Mouse (Mus musculus): ENCODE results near the gene Timm8b.

The Timm8b gene

DNA sequence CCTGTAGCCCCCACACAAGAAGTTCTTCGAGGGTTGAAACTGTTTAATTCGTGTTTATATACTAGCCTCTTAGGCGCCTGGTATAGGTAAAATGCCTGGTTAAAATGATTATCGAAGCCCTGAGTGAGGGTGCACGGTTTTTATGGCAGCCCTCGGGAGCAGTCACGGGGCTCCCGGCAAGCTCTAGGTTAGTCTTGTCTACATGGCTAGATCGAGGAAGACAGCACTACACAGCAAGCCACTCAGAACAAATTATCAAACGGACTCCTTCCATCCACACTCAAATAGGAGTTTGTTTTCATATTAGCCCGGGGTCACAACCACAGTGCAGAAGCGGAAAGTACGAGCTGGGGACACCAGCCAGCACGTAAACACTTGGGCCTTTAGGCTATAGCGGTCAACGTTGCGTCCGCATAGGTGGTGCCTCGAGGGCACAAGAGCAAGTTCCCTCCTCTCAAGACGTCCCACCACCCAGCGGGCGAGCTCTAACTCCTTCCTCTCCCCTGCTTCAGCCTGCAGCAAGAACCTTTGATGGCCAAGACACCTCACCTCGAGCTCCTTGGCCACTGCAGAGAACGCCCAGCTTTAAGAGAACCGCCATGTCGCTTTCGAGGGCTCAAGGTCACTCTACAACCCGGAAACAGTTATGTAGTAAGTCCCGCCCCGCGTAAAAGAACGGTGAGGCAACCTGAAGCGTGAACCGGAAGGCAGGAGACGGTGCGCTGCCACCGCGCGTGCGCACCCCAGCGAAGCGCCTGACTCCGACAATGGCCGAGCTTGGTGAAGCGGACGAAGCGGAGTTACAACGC is at the start of gene Timm8b, which contains the start of gene Sdhd:
Gene Timm8b, plus strand, starts transcription at position 722 of the 809 bp plus-strand sequence.
Gene Sdhd, minus strand, starts transcription at position 624 of the 809 bp plus-strand sequence.
- peak; percentile 93 for DNase-seq (ENCODE audit: low spot score)

DNA sequence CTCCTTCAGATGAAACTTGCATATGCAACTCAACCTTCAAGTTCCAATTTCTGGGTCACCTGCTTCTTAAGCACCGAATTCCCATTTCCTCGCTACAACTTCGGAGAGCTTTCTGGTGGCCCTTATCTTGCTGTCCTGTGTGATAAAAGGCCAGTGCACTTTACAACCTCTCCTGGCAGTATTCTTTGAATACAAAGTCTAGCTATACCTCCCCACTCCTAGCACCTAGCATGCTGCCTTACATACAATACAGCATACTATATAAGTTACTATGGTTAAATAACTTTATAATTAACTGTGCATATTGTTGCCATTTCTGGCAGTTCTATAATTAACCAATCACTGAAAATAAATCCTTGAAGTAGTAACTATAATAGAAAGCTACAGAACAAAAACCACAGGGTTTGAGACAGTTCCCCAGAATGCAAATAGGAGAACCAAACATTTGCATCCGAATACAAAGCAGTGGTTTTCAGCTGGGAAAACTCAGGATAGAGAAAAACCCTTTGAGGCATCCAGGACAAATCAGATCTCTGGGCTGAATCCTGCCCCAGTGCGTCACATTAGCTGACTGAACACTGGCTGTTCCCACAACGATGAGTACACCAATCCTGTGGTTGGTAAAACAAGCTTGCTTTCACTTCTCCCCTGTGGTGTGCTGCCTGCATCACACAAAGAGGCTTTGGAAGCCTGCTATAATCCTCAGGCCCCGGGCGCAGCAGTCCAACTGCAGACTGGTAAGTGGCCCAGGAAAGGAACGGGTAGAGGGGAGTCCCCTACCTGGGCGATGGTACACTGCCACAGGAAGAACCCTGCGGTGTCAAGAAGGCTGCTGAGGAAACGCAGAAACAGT is 49.2 kb upstream of the Timm8b start, which contains the start of gene Il18:
Gene Il18, plus strand, starts transcription at position 587 of the 853 bp plus-strand sequence.
- DNase-seq (ENCODE audit: low spot score): no peak

DNA sequence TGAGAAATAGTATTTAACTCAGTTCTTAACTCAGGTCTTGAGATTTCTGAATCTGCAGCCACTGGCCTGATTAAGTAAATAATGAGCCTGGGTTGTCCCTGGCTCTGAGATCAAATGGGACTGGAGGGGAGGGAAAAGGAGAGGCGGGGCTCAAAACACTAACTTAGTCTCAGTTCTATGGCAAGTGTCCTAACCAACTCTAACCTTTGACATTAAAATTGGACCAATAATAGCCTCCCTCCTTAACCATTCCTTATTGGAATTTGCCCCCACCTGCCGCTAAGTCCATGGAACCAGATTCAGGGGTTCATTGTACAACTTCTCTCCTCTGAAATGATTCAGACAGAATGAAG is 48.6 kb upstream of the Timm8b start, which contains the start of gene Bco2:
Gene Bco2, minus strand, starts transcription at position 88 of the 353 bp plus-strand sequence.
- DNase-seq (ENCODE audit: low spot score): no peak

DNA sequence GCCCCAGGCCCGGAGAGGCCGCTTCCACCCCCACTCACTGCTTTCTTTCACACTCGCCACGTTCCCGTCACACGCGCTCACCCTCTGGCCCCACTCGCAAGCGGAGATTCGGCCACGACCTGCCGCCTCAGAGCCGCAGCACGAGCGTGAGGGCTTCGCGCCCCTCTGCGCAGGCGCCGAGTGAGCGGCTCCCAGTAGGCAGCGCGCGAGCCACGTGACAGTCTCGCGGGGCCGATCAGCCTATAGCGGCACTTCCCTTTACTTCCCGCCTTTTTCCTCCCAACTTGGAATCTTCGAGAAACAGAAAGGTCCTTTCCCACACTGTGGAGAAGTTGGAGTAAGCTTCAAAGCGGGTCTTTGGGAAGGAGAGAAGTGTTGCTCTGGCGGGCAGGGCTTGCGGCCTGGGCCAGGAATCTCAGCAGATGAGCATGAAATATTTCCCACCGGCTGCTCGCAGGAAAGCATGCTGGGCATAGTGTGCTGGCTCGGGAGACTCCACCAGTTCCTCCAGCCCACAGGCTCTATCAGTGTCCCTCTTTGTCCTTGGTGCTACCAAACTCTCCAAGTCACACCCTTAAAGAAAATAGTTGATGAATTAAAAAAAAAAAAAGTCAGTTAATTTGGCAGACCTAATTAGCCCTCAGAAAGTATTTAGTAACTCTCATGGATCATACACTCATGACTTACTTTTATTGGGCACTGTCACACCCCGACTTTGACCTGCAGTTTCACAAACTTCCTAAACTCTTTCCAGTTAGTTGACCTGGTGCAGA is 42.4 kb upstream of the Timm8b start, which contains the start of gene Tex12:
Gene Tex12, minus strand, starts transcription at position 181 of the 773 bp plus-strand sequence.
- DNase-seq (ENCODE audit: low spot score): no peak

DNA sequence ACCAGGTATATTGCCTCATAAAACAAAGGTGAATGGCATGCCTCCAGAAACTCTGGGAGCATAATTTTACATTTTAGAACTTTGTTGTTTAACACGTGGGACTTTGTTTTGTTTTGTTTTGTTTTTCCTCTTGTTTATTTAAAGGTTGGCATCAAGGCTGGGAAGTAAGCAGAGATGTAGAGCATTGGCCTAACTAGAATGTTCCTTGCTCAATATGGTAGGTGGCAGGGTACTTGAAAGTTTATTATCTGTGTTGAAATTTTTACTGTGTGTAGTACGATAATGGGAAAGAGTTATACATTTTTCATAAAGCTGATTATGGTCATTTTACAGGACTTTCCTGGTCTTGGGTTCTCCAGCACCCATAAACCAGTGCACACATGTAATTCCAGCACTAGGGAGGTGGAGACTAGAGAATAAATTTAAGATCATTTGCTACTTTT is 41.8 kb upstream of the Timm8b start:
- DNase-seq (ENCODE audit: low spot score): no peak

DNA sequence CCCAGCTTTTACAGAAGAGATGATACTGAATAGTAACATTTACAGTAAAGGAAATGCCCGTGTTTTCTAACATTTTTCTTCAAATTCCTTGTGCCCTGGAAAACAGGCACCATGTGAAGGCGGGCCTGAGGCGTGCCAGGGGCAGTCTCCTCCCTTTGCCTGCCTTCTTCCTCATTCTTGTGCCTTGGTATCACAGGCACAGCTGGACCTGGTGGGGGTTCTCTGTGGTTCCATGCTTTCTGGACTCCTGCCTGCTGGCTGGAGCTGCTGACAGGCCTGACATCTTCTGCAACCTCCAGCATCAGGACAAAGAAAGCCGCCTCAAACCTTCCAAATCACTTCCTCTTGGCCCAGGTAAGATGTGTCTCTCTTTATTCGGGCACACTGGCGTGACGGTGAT is 38.5 kb upstream of the Timm8b start:
- no peak for DNase-seq (ENCODE audit: low spot score)

DNA sequence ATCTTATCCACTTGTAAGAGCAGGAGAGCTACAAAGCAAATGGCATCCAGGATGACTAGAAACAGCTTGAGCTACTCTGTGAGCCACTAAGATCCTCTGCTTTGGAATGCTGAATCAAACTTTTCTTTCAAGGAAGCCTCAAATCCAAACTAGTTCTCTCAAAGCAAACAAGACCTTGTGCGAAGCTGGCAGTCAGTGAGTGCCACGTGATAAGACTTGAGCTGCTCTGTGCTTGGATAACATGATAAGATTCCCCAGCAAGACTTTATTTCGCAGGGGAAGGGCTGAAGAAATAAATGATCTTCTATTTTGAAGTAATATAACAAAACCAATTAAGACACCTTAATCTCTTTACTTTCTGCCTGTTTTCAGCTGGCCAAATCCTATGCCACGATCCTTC is 37.8 kb upstream of the Timm8b start:
- no peak for DNase-seq (ENCODE audit: low spot score)

DNA sequence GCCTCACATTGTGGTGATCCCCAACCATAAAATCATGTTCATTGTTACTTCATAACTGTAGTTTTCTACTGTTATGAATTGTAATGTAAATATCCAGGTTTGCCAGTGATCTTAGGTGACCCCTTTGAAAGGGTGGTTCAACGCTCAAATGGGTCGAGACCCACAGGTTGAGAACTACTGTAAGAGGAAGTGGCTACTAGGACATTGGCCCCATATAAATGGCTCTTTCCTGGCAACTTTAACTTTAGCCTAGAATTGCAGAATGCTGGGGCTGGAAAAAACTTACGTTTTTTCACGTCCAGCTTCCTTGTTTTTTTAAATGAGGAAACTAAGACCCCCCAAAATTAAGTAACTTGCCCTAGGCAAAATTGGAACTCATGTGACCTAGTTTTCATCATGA is 36.3 kb upstream of the Timm8b start:
- DNase-seq (ENCODE audit: low spot score): no peak

DNA sequence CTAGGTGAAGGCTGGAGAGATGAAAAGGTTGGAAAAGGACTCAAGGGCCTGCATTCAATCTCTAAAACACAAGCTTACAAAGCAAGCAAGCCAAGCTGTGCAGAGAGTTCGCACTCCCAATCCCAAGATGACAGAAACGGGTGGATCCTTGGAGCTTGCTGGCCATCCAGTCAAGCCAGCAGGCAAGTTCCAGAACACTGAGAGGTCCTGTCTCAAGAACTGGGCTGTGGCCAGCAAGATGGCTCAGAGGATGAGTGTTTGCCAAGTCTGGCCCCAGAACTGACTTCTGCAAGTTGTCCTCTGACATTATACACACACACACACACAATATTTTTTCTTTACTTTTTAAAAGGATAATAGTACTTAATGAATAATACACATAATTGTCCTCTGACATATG is 35.8 kb upstream of the Timm8b start:
- no peak for DNase-seq (ENCODE audit: low spot score)

DNA sequence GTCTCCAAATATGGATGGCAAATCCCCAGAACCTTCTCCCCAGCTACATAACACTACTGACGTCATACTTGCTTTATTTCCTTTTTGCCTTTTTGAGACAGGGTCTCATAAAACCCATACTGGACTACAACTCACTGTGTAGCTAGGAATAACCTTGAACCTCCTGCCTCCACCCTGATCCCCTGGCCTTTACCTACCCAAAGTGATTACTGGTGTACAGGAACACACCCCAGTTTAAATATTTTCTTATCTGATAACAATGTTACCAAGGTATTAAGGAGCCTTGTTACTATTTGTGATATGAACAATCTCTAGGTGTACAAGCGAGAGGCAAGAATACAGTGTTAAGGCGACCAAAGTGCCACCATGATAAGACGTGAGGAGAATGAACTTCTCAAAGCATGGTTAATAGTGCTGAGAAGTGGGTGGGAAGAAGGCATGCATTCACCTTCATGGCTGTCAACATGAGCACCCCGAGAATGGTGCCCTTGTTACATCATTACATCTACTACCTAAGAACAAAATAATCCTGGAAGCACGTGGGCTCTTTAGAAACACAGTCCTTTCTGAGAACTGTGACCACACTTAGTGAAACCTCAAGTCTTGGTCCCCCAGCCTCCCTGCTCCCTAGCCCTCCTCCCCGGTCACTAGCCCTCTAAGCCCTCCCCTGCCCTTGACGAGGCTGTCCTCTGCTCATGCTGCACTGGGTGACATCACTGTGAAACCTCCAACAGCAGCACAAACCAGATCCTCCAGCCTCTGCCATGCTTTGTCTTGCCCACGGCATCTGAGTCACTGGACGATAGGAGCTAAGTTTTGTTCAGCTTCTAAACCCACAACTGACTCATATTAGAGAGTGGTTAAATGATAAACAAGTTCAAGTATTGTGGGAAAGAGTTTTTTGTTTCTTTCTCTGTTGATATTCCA is 33.8 kb upstream of the Timm8b start:
- DNase-seq (ENCODE audit: low spot score): no peak

DNA sequence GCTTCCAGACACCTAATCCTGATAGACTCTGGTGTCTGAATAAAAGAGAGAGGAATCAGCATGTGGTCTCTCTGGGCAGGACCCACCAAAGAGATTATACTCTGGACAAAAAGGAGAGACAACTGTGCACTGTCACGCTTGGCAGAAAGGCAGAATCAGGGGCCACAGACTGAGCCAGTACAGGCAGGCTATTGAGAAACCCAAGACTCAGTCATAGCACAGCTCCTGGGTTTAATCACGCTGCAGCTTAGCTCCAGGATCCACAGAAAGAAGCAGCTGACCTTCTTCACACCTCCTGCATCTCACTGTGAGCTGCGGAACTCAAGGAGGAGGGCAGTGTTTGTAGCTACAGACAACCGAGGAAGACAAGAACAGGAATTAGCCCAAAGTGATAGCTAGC is 23.3 kb upstream of the Timm8b start:
- no peak for DNase-seq (ENCODE audit: low spot score)

DNA sequence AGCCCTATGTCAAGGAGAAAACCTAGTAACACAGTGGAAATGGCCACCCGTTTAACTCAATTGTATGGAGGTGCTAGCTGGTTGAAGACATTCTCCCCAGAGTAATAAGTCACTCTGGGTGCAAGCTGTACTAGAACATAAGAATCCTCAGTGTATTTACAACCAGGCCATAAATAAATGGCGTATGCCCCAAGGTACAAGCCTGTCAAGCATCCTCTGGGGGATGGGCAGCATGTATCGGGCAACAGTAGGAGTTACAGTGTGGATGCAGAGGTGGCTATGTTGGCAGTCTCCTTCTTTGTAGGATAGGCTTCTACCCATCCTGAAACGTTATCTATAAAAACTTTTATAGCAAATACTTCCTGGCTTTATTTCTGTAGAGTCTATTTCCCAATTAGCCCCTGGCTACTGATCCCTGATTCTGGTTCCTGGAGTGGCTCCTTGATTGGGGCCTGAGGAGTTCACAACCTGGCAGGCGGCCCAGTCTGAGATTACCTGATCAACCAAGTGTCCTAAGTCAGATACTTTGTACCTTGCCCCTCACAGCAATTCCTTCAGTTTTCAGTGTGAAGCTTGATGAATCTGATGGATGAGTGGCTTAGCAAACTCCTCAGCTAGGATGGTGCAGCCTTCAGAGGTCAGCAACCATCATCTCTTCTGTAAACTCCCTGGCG is 18.4 kb upstream of the Timm8b start:
- no peak for DNase-seq (ENCODE audit: low spot score)

DNA sequence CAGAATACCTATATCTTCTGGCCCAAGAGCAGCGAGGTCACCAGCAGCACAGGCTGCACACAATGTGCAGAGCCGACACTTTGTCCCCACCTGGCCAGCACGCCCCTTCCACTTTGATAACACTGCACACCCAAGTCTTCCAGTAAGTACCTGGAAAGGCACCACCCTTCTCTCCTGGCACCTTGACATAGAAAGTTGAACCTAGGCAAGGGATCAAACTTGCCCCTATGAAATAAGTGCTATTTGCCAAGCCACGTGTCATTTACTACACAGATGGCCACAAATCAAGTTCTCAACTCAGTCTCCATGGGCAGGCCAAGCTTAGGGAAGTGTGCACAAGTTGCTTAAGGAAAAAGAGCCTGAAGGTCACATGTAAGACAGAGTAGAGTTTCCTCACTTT is 16.8 kb upstream of the Timm8b start:
- no peak for DNase-seq (ENCODE audit: low spot score)

DNA sequence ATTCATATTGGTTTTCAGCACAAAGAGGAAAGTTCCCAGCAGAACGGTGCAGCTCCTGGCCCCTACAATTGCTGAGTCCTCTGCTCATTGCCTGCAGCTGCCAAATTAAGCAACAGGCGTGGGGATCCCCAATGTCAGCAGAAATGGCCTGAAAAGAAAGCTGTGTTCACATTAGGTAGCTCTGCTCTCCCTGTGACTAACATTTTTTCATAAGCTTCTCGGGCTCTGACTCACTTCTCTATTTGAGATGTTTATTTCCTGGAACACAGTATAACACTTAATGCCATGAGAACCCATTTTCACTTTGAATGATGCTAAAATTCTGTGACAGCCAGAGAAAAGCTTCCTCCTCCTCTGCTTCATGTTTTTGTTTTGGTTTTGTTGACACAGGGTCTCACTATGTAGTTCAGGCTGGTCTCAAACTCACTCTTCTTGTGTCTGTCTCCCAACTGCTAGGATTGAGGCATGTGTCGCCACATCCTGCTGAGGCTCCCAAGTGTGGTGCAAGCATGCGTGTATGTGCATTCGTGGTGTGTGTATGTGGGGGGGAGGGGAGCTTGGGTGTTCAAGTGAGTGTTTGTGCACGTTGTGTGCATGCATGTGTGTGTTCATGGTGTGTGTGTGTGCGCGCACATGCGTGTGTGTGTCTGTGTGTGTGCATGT is 12.7 kb upstream of the Timm8b start:
- no peak for DNase-seq (ENCODE audit: low spot score)

DNA sequence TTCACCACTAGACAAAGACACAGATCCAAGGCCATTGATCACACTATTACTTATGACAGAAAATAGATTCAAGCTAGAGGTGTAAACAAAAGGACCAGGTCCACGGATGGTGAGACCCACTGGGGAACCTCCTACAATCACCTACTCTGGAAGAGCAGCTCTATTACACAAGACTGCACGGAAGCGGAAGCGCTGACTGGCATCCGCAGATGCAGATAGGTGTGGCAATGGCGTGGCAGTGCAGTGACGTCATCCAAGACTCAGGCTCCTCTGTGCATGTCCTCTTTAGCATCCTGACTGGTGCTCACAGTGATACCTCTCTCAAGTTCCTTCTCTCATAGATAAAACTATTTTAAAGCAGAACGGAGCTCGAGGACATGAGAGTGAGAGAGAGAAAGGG is 10.8 kb upstream of the Timm8b start:
- DNase-seq (ENCODE audit: low spot score): no peak

DNA sequence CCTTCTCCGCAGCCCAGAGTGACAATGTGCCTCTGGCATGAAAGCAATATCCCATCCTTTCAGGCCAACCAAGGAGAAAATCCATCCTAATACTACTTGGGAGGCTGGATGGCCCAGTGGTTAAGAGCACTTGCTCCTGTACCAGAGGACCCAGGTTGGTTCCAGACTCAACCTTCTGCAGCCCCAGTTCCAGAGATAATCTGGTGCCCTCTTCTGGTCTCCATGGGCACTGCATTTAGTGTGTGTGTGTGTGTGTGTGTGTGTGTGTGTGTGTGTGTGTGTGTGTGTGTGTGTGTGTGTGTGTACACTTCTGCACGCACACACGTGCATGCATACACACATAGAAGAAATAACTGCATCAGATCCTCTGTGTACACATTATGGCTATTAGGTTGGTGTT is 10.2 kb upstream of the Timm8b start:
- peak; percentile 45 for DNase-seq (ENCODE audit: low spot score)

DNA sequence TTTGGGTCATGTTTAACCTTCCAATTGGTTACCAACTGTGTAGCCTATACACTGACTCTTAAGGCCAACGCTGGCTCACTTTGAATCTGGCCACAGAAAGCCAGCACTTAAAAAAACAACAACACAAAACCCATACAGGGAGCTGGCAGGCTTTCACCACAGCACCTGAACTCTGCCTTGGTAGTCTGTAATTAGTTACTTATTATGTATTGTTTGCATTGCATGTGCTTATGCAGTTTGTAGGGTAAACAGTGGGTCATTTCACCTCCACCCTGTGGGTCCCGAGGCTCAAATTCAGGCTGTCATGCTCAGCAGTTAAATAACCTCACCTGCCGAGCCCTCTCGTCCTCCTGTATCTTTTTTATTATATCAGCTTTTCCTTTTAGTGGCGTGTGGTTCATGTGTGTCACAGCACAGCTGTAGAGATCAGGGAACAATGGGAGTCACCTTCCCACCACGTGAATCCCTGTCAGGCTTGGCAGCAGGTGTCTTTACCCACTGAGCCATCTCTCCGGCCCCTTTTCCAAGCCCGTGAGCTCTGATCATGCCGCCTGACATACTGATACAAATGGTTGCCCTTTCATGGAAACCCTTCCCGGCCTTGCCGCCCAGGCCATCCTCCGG is 8.8 kb upstream of the Timm8b start:
- DNase-seq (ENCODE audit: low spot score): no peak

DNA sequence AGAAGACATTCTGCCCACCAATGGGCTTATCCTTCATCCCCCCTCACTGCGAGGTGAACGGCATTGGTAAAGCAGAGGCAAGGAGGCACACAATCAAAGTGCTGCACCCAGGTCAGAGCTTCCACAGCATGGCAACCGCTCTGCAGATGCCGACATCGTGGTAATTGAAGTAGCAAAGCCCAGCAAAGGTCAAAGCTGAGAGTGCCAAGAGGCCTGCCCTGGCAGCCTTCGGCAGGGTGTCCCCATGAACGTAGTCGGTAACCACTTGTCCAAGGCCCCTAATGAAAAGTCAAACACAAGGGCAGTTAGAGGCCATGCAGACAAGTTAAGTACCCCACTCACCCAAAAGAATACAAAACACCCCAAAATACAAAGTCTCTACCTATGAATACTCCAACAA is 6.7 kb upstream of the Timm8b start:
- no peak for DNase-seq (ENCODE audit: low spot score)

DNA sequence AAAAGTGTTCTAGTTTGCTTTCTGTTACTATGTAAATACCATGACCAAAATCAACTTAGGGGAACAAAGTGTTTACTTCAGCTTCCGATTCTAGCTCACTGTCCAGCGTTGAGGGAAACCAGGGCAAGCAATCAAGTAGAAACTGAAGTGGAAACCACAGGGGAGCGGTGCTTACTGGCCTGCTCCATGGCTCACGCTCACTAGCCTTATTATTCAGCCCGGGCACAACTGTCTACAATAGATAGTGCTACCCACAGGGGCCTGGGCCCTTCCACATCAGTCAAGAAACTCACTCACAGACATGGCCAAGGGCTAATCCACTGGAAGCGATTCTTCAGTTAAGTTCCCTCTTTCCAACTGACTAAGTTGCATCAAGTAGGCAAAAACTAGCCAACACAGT is 2.2 kb upstream of the Timm8b start:
- peak; percentile 51 for DNase-seq (ENCODE audit: low spot score)

Data from c-Kit-positive CD71-positive TER-119-positive erythroid progenitor cells, embryonic 14.5 days (primary cell).